Mouse (Mus musculus): ENCODE data around the gene Slc27a4. TPM values are rescaled to one million over a fixed set of nuclear protein-coding genes. Genes with fewer than 3 reads are reported as not detected.
A peak's percentile ranks its signal among the peaks of the same experiment; 100 is the strongest.

Slc27a4 gene
- polyA plus RNA-seq, 1 experiment, result 4.1 TPM

DNA sequence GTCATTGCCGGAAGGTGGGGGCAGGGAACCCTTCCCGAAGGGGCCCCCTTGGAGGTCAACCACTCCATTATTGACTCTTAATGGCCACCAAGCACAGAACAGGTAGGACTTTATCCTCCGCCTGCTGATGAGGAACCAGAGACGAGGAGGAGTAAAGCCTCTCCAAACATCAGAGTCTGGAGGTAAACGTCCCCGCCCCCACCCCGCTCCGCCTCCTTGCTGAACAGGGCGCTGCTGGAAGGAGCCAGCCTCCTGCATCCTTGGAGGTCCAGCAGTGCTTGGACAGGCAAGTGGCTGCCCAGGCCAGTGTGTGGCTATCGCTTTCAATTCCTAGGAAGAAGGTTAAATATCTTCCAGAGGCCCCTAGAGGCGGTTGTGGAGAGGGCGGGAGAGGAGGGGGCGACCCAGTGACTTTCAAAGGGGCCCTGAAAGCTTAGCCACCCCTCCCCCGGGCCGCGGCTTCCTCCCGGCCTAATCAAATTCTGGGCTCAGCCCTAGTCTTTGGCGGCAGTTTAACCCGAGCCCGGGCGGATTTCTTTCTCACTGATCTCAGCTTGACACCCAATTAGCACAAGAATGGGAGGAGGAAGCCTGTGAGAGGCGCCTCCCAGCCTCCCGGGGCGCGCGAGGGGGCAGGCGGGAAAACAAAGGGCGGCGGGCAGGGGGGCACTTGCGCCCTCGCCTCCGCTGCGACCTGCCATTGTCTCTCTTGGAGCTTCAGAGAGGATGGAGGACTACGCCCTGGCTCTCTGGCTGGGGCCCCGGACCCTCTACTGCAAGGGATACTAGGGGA lies 17.8 kb downstream of the Slc27a4 start, which contains the start of gene Urm1:
Gene Urm1 (plus strand): TSS at position 51 of the 793 bp plus-strand sequence.
- no peaks in the 10 kb centered on the region for H3K27me3 ChIP-seq (ENCODE audit: control insufficient read depth, insufficient read depth, low read length)

GRCm38 (mm10) chr2:29826318-29826925 lies 24.0 kb downstream of the Slc27a4 start:
- H3K4me3 ChIP-seq (ENCODE audit: control insufficient read depth, low read depth, low read length), result peak overlapping the region; percentile 100
- H3K4me1 ChIP-seq (ENCODE audit: control insufficient read depth, insufficient read depth, low read length), result peaks cover 4% of the 10 kb centered on the region; the same call in 1 of the 2 replicates
- no peak for TF ChIP-seq CTCF (IDR thresholded peaks at IDR 0.05; ENCODE audit: control insufficient read depth, insufficient read depth, insufficient replicate concordance, low read depth, low read length)
- no peak for TF ChIP-seq POLR2A (IDR thresholded peaks at IDR 0.05; ENCODE audit: control insufficient read depth, low read depth, low read length)
- no peaks in the 10 kb centered on the region for H3K27me3 ChIP-seq (ENCODE audit: control insufficient read depth, insufficient read depth, low read length)
- peak overlapping the region; percentile 95 for H3K27ac ChIP-seq (ENCODE audit: control insufficient read depth, insufficient read depth, low read depth, low read length)
- H3K36me3 ChIP-seq (ENCODE audit: control insufficient read depth, insufficient read depth, low read length), result no peaks in the 10 kb centered on the region

More for the DNA sequence above, 17.8 kb downstream of the Slc27a4 start, which contains the start of gene Urm1:
- no peaks in the 10 kb centered on the region for H3K36me3 ChIP-seq (ENCODE audit: control insufficient read depth, insufficient read depth, low read length)
- H3K4me3 ChIP-seq (ENCODE audit: control insufficient read depth, low read depth, low read length), result peak within 1 kb of the TSS; percentile 62
- peaks cover 12% of the 10 kb centered on the region for H3K4me1 ChIP-seq (ENCODE audit: control insufficient read depth, insufficient read depth, low read length)
- peak within 1 kb of the TSS; percentile 39 for H3K27ac ChIP-seq (ENCODE audit: control insufficient read depth, insufficient read depth, low read depth, low read length)
- TF ChIP-seq POLR2A (IDR thresholded peaks at IDR 0.05; ENCODE audit: control insufficient read depth, low read depth, low read length), result no peak

DNA sequence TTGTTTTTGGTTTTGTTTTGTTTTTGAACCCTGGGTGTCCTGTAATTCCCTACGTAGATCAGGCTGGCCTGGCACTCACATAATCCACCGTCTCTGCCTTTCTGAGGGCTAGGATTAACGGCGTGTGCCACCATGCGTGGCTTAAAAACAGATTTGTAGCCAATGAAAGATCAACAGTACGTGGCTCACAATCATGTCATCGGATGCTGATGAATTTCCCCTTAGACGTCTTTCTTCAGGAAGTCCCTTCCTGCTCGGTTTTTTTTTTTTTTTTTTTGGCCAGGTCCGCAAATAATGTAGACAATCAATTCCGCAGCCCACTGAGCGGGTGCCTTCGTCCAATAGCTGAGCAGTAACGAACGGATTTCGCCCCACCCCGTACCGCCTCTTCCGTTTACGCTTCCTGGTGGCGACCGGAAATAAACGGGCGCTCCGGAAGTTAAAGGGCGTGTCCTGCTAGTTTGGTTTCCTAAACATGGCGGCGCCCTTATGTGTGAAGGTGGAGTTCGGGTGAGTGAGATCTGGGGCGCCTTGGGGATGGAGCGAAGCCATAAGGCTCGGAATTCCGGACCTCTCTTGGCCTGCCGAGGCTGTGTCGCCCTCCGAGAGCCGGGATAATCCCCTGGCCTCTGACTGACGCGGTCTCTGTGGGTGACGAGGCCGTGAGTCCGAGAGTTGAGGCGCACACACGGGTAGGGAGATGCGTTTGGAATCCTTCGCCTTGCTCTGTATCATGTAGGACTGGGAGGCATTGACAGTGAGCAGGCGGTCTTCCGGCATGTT lies 24.7 kb downstream of the Slc27a4 start:
- TF ChIP-seq CTCF (IDR thresholded peaks at IDR 0.05; ENCODE audit: control insufficient read depth, insufficient read depth, insufficient replicate concordance, low read depth, low read length) (no peak), POLR2A (IDR thresholded peaks at IDR 0.05; ENCODE audit: control insufficient read depth, low read depth, low read length) (peak; percentile 85)
- H3K27me3 ChIP-seq (ENCODE audit: control insufficient read depth, insufficient read depth, low read length), result no peaks in the 10 kb centered on the region
- peak overlapping the region; percentile 95 for H3K27ac ChIP-seq (ENCODE audit: control insufficient read depth, insufficient read depth, low read depth, low read length)
- peak overlapping the region; percentile 100 for H3K4me3 ChIP-seq (ENCODE audit: control insufficient read depth, low read depth, low read length)
- H3K4me1 ChIP-seq (ENCODE audit: control insufficient read depth, insufficient read depth, low read length), result peaks cover 4% of the 10 kb centered on the region; the same call in 1 of the 2 replicates
- no peaks in the 10 kb centered on the region for H3K36me3 ChIP-seq (ENCODE audit: control insufficient read depth, insufficient read depth, low read length)

GRCm38 (mm10) chr2:29827709-29828024 lies 25.2 kb downstream of the Slc27a4 start:
- TF ChIP-seq CTCF (IDR thresholded peaks at IDR 0.05; ENCODE audit: control insufficient read depth, insufficient read depth, insufficient replicate concordance, low read depth, low read length) (no peak), POLR2A (IDR thresholded peaks at IDR 0.05; ENCODE audit: control insufficient read depth, low read depth, low read length) (no peak)
- Histone ChIP-seq H3K27ac (ENCODE audit: control insufficient read depth, insufficient read depth, low read depth, low read length) (peak overlapping the region; percentile 95), H3K36me3 (ENCODE audit: control insufficient read depth, insufficient read depth, low read length) (0 out of 2 replicates have a peak, but pooled peaks cover under 1% of the 10 kb centered on the region), H3K4me3 (ENCODE audit: control insufficient read depth, low read depth, low read length) (peak overlapping the region; percentile 100), H3K27me3 (ENCODE audit: control insufficient read depth, insufficient read depth, low read length) (no peaks in the 10 kb centered on the region), H3K4me1 (ENCODE audit: control insufficient read depth, insufficient read depth, low read length) (peaks cover 4% of the 10 kb centered on the region; the same call in 1 of the 2 replicates)

GRCm38 (mm10) chr2:29831106-29831505 lies 28.7 kb downstream of the Slc27a4 start:
- peaks cover 1% of the 10 kb centered on the region; the same call in 1 of the 2 replicates for H3K36me3 ChIP-seq (ENCODE audit: control insufficient read depth, insufficient read depth, low read length)
- H3K27ac ChIP-seq (ENCODE audit: control insufficient read depth, insufficient read depth, low read depth, low read length), result no peak overlapping the region
- H3K4me3 ChIP-seq (ENCODE audit: control insufficient read depth, low read depth, low read length), result no peak overlapping the region
- H3K4me1 ChIP-seq (ENCODE audit: control insufficient read depth, insufficient read depth, low read length), result peaks cover 4% of the 10 kb centered on the region; the same call in 1 of the 2 replicates
- H3K27me3 ChIP-seq (ENCODE audit: control insufficient read depth, insufficient read depth, low read length), result no peaks in the 10 kb centered on the region
- TF ChIP-seq CTCF (IDR thresholded peaks at IDR 0.05; ENCODE audit: control insufficient read depth, insufficient read depth, insufficient replicate concordance, low read depth, low read length), result no peak
- TF ChIP-seq POLR2A (IDR thresholded peaks at IDR 0.05; ENCODE audit: control insufficient read depth, low read depth, low read length), result no peak

DNA sequence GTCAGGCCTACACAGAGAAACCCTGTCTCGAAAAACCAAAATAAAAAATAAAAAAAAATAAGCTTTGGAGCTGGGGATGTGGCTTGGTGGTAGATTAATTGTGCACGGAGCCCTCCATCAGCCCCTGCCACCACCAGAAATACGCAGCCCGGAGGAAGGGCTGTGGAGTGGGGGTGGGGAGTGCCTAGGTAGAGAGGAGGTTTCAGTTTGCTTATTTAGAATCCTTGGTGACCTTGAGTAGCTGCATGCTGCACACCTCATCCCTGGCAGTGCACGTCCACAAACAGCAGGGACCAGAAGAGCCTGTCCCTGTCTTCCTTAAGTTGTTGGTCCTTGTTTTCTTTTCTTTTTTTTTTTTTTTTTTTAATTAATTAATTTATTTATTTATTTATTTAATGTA lies 31.4 kb downstream of the Slc27a4 start:
- H3K27me3 ChIP-seq (ENCODE audit: control insufficient read depth, insufficient read depth, low read length), result no peaks in the 10 kb centered on the region
- no peak overlapping the region for H3K27ac ChIP-seq (ENCODE audit: control insufficient read depth, insufficient read depth, low read depth, low read length)
- H3K4me3 ChIP-seq (ENCODE audit: control insufficient read depth, low read depth, low read length), result no peak overlapping the region
- no peaks in the 10 kb centered on the region for H3K4me1 ChIP-seq (ENCODE audit: control insufficient read depth, insufficient read depth, low read length)
- H3K36me3 ChIP-seq (ENCODE audit: control insufficient read depth, insufficient read depth, low read length), result peaks cover 1% of the 10 kb centered on the region; the same call in 1 of the 2 replicates
- no peak for TF ChIP-seq POLR2A (IDR thresholded peaks at IDR 0.05; ENCODE audit: control insufficient read depth, low read depth, low read length)
- TF ChIP-seq CTCF (IDR thresholded peaks at IDR 0.05; ENCODE audit: control insufficient read depth, insufficient read depth, insufficient replicate concordance, low read depth, low read length), result no peak
